Mouse (Mus musculus): ENCODE results near the gene Zic4. TPM values are rescaled to one million over a fixed set of nuclear protein-coding genes. Genes with fewer than 3 reads are reported as not detected.

Zic4 gene
- polyA plus RNA-seq, 1 experiment from 2014 or later = 62.0 TPM

Other genes starting within 250 kb of the Zic4 start
- gene Zic1, start 3.4 kb downstream of the Zic4 start, polyA plus RNA-seq (2015; fragmentation: Nextera tagmentation; extraction: Ambion mirVana) = 10.8 and 15.1 TPM in 2 replicates

Measured in forebrain, embryonic 13.5 days (tissue).